Mouse (Mus musculus) heart, embryonic 13.5 days (tissue): ENCODE measurements around the gene Pim3. TPM values are rescaled to one million over a fixed set of nuclear protein-coding genes. Genes with fewer than 3 reads are reported as not detected.
A peak's percentile ranks its signal among the peaks of the same experiment; 100 is the strongest.
"Not testable (repeated sequence)": the region's sequence is repeated elsewhere in the genome, so short reads cannot be mapped to it uniquely, and the experiment has no call there.

Experiments
- ATAC-seq: fragments of 200-750 bp; cut with Nextera tagmentation; 2 replicates; pipeline ENCODE4 v1.8.0; 2017; ENCODE audit warnings: moderate TSS enrichment; ENCODE audit not compliant: insufficient number of reproducible peaks, low FRiP score, low TSS enrichment; ENCODE audit errors: extremely low read depth
- H3K27ac ChIP-seq: fragments of 300-500 bp; sonication (generic); replicated peaks from 2 replicates; pipeline ENCODE4 v1.5.1; 2015; ENCODE audit warnings: moderate library complexity, mild to moderate bottlenecking, inconsistent platforms
- H3K27me3 ChIP-seq: fragments of 300-500 bp; sonication (generic); replicated peaks from 2 replicates; pipeline ENCODE4 v1.6.1; 2015; ENCODE audit warnings: mild to moderate bottlenecking, inconsistent platforms
- H3K36me3 ChIP-seq: fragments of 300-500 bp; sonication (generic); 2 replicates; pipeline ENCODE4 v1.6.1; 2015; ENCODE audit warnings: mild to moderate bottlenecking, inconsistent platforms
- H3K4me1 ChIP-seq: fragments of 300-500 bp; sonication (generic); 2 replicates; pipeline ENCODE4 v1.6.1; 2015; ENCODE audit warnings: inconsistent platforms
- H3K4me2 ChIP-seq: fragments of 300-500 bp; sonication (generic); 2 replicates; pipeline ENCODE4 v1.6.1; 2015; ENCODE audit warnings: inconsistent platforms, mild to moderate bottlenecking, moderate library complexity
- H3K4me3 ChIP-seq: fragments of 300-500 bp; sonication (generic); 2 replicates; pipeline ENCODE4 v1.5.1; 2015; ENCODE audit warnings: moderate library complexity, mild to moderate bottlenecking, inconsistent platforms
- H3K9ac ChIP-seq: fragments of 300-500 bp; sonication (generic); 2 replicates; pipeline ENCODE4 v1.6.1; 2015; ENCODE audit warnings: inconsistent platforms, mild to moderate bottlenecking, moderate library complexity
- H3K9me3 ChIP-seq: fragments of 300-500 bp; sonication (generic); 2 replicates; pipeline ENCODE4 v1.6.1; 2016; ENCODE audit warnings: inconsistent platforms
- WGBS: fragments of 180-500 bp; shearing (Covaris S2); methylation state at CpG from one replicate; pipeline ENCODE4 v1.1.7; 2015; ENCODE audit warnings: mixed read lengths; 5-methylcytosine and 5-hydroxymethylcytosine counted together
- polyA plus RNA-seq: library from polyadenylated mRNA; unstranded; fragments of >200 nt; fragmentation: Nextera tagmentation; extraction: Ambion mirVana; gene quantifications from 2 replicates; pipeline ENCODE4 v1.2.1, GENCODE M21; 2015

The Pim3 gene
- polyA plus RNA-seq = 51.8 and 57.0 TPM in 2 replicates

GRCm38 (mm10) chr15:88861772-88862622 is at the start of gene Pim3:
Gene Pim3, plus strand, starts transcription at chr15:88862186.
- Histone ChIP-seq H3K4me1 (peaks cover 53% of the 10 kb centered on the region), H3K36me3 (peaks cover 26% of the 10 kb centered on the region), H3K4me2 (peak within 1 kb of the TSS; percentile 94), H3K9me3 (no peaks in the 10 kb centered on the region), H3K9ac (peak within 1 kb of the TSS; percentile 98), H3K4me3 (peak within 1 kb of the TSS; percentile 96), H3K27me3 (no peaks in the 10 kb centered on the region), H3K27ac (peak within 1 kb of the TSS; percentile 97)
- under 1% methylated on average over 107 of the region's 107 CpGs for WGBS
- ATAC-seq = peak; percentile 78

GRCm38 (mm10) chr15:88813262-88813661 is 48.7 kb upstream of the Pim3 start:
- Histone ChIP-seq H3K9me3 (no peaks in the 10 kb centered on the region), H3K4me1 (peaks cover 2% of the 10 kb centered on the region), H3K27me3 (no peaks in the 10 kb centered on the region), H3K27ac (no peak overlapping the region), H3K36me3 (peaks cover 81% of the 10 kb centered on the region), H3K4me3 (no peak overlapping the region), H3K4me2 (no peak overlapping the region), H3K9ac (no peak overlapping the region)
- WGBS = 85% methylated on average over 3 of the region's 3 CpGs
- ATAC-seq = no peak

- H3K9ac ChIP-seq, H3K4me2 ChIP-seq, H3K4me3 ChIP-seq, H3K9me3 ChIP-seq, H3K27me3 ChIP-seq, H3K4me1 ChIP-seq, ATAC-seq, H3K27ac ChIP-seq: not testable (repeated sequence)
- peaks cover 75% of the 10 kb centered on the region for H3K36me3 ChIP-seq
- 90% methylated on average over 2 of the region's 2 CpGs for WGBS
These were observed 48.1 kb upstream of the Pim3 start for GRCm38 (mm10) chr15:88813873-88814272.

GRCm38 (mm10) chr15:88814411-88815047 is 47.5 kb upstream of the Pim3 start:
- WGBS = 92% methylated on average over 11 of the region's 11 CpGs

GRCm38 (mm10) chr15:88815196-88815700 is 46.7 kb upstream of the Pim3 start:
- WGBS = 85% methylated on average over 6 of the region's 6 CpGs
- ATAC-seq = no peak

More at GRCm38 (mm10) chr15:88814411-88815047, 47.5 kb upstream of the Pim3 start:
- H3K27me3 ChIP-seq = no peaks in the 10 kb centered on the region
- no peak overlapping the region for H3K27ac ChIP-seq
- H3K36me3 ChIP-seq = peaks cover 68% of the 10 kb centered on the region
- ATAC-seq = no peak
- no peaks in the 10 kb centered on the region for H3K9me3 ChIP-seq
- no peak overlapping the region for H3K9ac ChIP-seq
- H3K4me3 ChIP-seq = no peak overlapping the region
- H3K4me2 ChIP-seq = no peak overlapping the region
- peaks cover 6% of the 10 kb centered on the region for H3K4me1 ChIP-seq

GRCm38 (mm10) chr15:88819026-88819905 is 42.7 kb upstream of the Pim3 start, which contains the start of the genes Alg12 and Creld2:
Gene Alg12, minus strand, starts transcription at chr15:88819318.
Gene Creld2, plus strand, starts transcription at chr15:88819646.
- no peaks in the 10 kb centered on the region for H3K27me3 ChIP-seq
- peak within 1 kb of the TSS; percentile 93 for H3K9ac ChIP-seq
- under 1% methylated on average over 88 of the region's 88 CpGs for WGBS
- peaks cover 58% of the 10 kb centered on the region for H3K36me3 ChIP-seq
- peak within 1 kb of the TSS; percentile 78 for H3K27ac ChIP-seq
- ATAC-seq = peak; percentile 98
- H3K4me1 ChIP-seq = peaks cover 19% of the 10 kb centered on the region
- H3K9me3 ChIP-seq = no peaks in the 10 kb centered on the region
- peak within 1 kb of the TSS; percentile 96 for H3K4me2 ChIP-seq
- H3K4me3 ChIP-seq = peak within 1 kb of the TSS; percentile 86

More at GRCm38 (mm10) chr15:88815196-88815700, 46.7 kb upstream of the Pim3 start:
- H3K36me3 ChIP-seq = peaks cover 61% of the 10 kb centered on the region
- H3K4me1 ChIP-seq = peaks cover 11% of the 10 kb centered on the region
- H3K9me3 ChIP-seq = no peaks in the 10 kb centered on the region
- no peak overlapping the region for H3K9ac ChIP-seq
- no peak overlapping the region for H3K4me3 ChIP-seq
- no peak overlapping the region for H3K4me2 ChIP-seq
- H3K27ac ChIP-seq = no peak overlapping the region
- H3K27me3 ChIP-seq = no peaks in the 10 kb centered on the region

GRCm38 (mm10) chr15:88819906-88820303 is 42.1 kb upstream of the Pim3 start:
- Histone ChIP-seq H3K36me3 (peaks cover 58% of the 10 kb centered on the region), H3K4me1 (peaks cover 19% of the 10 kb centered on the region), H3K9ac (peak overlapping the region; percentile 93), H3K27ac (no peak overlapping the region), H3K4me3 (peak overlapping the region; percentile 86), H3K4me2 (peak overlapping the region; percentile 96), H3K27me3 (no peaks in the 10 kb centered on the region), H3K9me3 (no peaks in the 10 kb centered on the region)
- under 1% methylated on average over 23 of the region's 23 CpGs for WGBS
- no peak for ATAC-seq

- Histone ChIP-seq H3K4me1 (peaks cover 19% of the 10 kb centered on the region), H3K4me3 (no peak overlapping the region), H3K9me3 (no peaks in the 10 kb centered on the region), H3K27me3 (no peaks in the 10 kb centered on the region), H3K4me2 (no peak overlapping the region), H3K27ac (no peak overlapping the region), H3K9ac (no peak overlapping the region), H3K36me3 (peaks cover 58% of the 10 kb centered on the region)
- WGBS = 79% methylated on average over 7 of the region's 7 CpGs
- ATAC-seq = no peak
These were observed 40.6 kb upstream of the Pim3 start for GRCm38 (mm10) chr15:88821403-88821802.

GRCm38 (mm10) chr15:88822513-88822912 is 39.5 kb upstream of the Pim3 start:
- peaks cover 59% of the 10 kb centered on the region for H3K36me3 ChIP-seq
- WGBS = 86% methylated on average over 7 of the region's 7 CpGs
- no peak for ATAC-seq

GRCm38 (mm10) chr15:88823376-88823775 is 38.6 kb upstream of the Pim3 start:
- Histone ChIP-seq H3K9ac (no peak overlapping the region), H3K9me3 (no peaks in the 10 kb centered on the region), H3K4me3 (no peak overlapping the region), H3K27ac (no peak overlapping the region), H3K4me2 (no peak overlapping the region), H3K36me3 (peaks cover 58% of the 10 kb centered on the region), H3K4me1 (peaks cover 16% of the 10 kb centered on the region), H3K27me3 (no peaks in the 10 kb centered on the region)
- WGBS = 90% methylated on average over 5 of the region's 5 CpGs
- ATAC-seq = no peak

More at GRCm38 (mm10) chr15:88822513-88822912, 39.5 kb upstream of the Pim3 start:
- no peak overlapping the region for H3K27ac ChIP-seq
- H3K4me1 ChIP-seq = peaks cover 19% of the 10 kb centered on the region
- no peak overlapping the region for H3K4me2 ChIP-seq
- H3K9ac ChIP-seq = no peak overlapping the region
- H3K9me3 ChIP-seq = no peaks in the 10 kb centered on the region
- no peak overlapping the region for H3K4me3 ChIP-seq
- H3K27me3 ChIP-seq = no peaks in the 10 kb centered on the region
